Mouse (Mus musculus) liver, embryonic 14.5 days (tissue): ENCODE measurements around the gene Arid2. TPM values are rescaled to one million over a fixed set of nuclear protein-coding genes. Genes with fewer than 3 reads are reported as not detected.

ENCODE experiments used
- ATAC-seq: fragments of 200-750 bp; cut with Nextera tagmentation; 2 replicates; pipeline ENCODE4 v1.8.0; 2017; ENCODE audit warnings: moderate number of reproducible peaks, mild to moderate bottlenecking, moderate library complexity; ENCODE audit not compliant: insufficient read depth
- DNase-seq, 3 experiments: peaks; one replicate each; pipeline ENCODE4 v3.0.0-alpha.2; 2012 to 2013; ENCODE audit warnings: low read depth in 3 of 3, low spot score in 3 of 3
- H3K27ac ChIP-seq: fragments of 300-500 bp; sonication (generic); 2 replicates; pipeline ENCODE4 v1.5.1; 2014; ENCODE audit warnings: moderate library complexity, mild to moderate bottlenecking, control low read depth, inconsistent platforms
- H3K27me3 ChIP-seq: fragments of 300-500 bp; sonication (generic); 2 replicates; pipeline ENCODE4 v1.6.1; 2014; ENCODE audit warnings: mild to moderate bottlenecking, low read length, moderate library complexity; ENCODE audit not compliant: control insufficient read depth, insufficient read depth
- H3K36me3 ChIP-seq: fragments of 300-500 bp; sonication (generic); replicated peaks from 2 replicates; pipeline ENCODE4 v1.6.1; 2014; ENCODE audit warnings: low read depth; ENCODE audit not compliant: control insufficient read depth, insufficient read depth
- H3K4me1 ChIP-seq, 2 experiments: fragments of 200-500 bp in 1 of 2; fragments of 300-500 bp in 1 of 2; sonication (generic) in 1 of 2; replicated peaks; 2 replicates each; pipeline ENCODE4 v1.6.1; 2012 to 2014; ENCODE audit warnings: antibody characterized with exemption in 1 of 2, inconsistent platforms in 1 of 2, low read length in 1 of 2; ENCODE audit not compliant: control insufficient read depth in 2 of 2, insufficient read depth in 2 of 2
- H3K4me2 ChIP-seq: fragments of 300-500 bp; sonication (generic); 2 replicates; pipeline ENCODE4 v1.6.1; 2014; ENCODE audit warnings: low read depth, mild to moderate bottlenecking, control low read depth, moderate library complexity
- H3K4me3 ChIP-seq, 2 experiments: fragments of 200-500 bp in 1 of 2; fragments of 300-500 bp in 1 of 2; sonication (generic) in 1 of 2; 2 replicates each; pipeline ENCODE4 v1.5.1; 2012 to 2014; ENCODE audit warnings: low read depth in 2 of 2, low read length in 2 of 2, mild to moderate bottlenecking in 2 of 2, control low read depth in 1 of 2, inconsistent platforms in 1 of 2, moderate library complexity in 1 of 2; ENCODE audit not compliant: insufficient read depth in 1 of 2
- H3K9ac ChIP-seq: fragments of 300-500 bp; sonication (generic); replicated peaks from 2 replicates; pipeline ENCODE4 v1.6.1; 2014; ENCODE audit warnings: mild to moderate bottlenecking, control low read depth, moderate library complexity
- H3K9me3 ChIP-seq: fragments of 300-500 bp; sonication (generic); 2 replicates; pipeline ENCODE4 v1.6.1; 2016; ENCODE audit warnings: low read length, mixed read lengths; ENCODE audit not compliant: control insufficient read depth
- CTCF ChIP-seq: IDR thresholded peaks from 2 replicates; pipeline ENCODE4 v1.5.1; 2016; ENCODE audit warnings: antibody characterized with exemption, low read depth, control low read depth
- EP300 ChIP-seq: IDR thresholded peaks from 2 replicates; pipeline ENCODE4 v1.6.1; 2016; ENCODE audit warnings: antibody characterized with exemption, low read depth
- WGBS: fragments of 180-500 bp; shearing (Covaris S2); extraction: QIAGEN DNeasy Blood & Tissue Kit; methylation state at CpG from one replicate; pipeline ENCODE4 v1.1.7; 2014; ENCODE audit not compliant: insufficient replicate concordance; 5-methylcytosine and 5-hydroxymethylcytosine counted together
- polyA plus RNA-seq, 2 experiments: library from polyadenylated mRNA; depleted of rRNA in 1 of 2; stranded (reverse) in 1 of 2; unstranded in 1 of 2; fragments of >200 nt; fragmentation: Nextera tagmentation in 1 of 2; extraction: Ambion mirVana in 1 of 2; gene quantifications; 2 replicates each; pipeline versions ENCODE4 v1.2.1 to v1.2.3; 2012 to 2014

Arid2 gene
- polyA plus RNA-seq, 2 experiments: 8.1 to 8.5 TPM

DNA sequence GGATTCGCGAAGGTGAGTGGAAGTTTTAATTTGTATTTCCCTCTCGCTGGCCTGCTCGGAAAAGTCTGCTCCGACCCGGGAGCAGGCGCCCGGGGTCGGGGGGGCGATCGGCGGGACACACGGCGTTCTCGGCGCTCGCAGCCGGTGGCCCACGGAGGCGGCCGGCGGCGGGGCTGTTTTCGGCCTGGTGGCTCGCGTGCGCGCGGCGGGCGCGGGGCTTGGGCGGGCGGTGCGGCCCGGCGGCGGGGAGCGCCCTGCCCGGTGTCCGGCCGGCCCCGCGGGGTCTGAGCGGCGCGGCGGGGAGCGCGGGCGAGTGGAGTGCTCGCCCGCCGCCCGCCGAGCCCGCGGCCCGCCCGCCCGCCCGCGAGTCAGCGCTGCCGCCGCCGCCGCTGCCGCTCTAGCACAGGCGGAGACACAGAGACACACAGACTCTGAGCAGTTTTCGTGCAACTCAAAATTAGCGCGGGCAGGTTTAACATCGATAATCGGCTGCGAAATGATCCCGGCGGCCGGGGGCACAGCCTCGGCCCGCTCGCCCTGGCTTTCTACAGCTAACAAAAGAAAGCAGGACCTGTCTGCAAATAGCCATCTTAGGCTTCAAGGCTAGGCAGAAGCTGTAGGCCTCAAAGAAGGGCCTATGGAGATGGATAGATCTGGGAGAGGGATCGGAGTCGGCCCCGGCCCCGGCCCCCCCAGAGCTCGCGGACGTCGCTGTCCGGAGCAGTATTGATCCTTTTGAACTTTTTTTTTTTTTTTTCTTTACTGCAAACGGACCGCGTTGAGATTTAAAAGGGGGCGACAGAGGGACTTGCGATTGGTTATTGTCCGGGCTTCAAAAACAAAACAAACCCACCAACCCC, 888 bp downstream of the Arid2 start:
- Histone ChIP-seq H3K9ac (peak overlapping the region; percentile 100), H3K4me3 (peak overlapping the region; percentile 73 to 76), H3K4me2 (peak overlapping the region; percentile 79), H3K4me1 (peaks cover 12 to 15% of the 10 kb centered on the region in 2 experiments), H3K27ac (peak overlapping the region; percentile 94), H3K27me3 (no peaks in the 10 kb centered on the region), H3K36me3 (peaks cover 7% of the 10 kb centered on the region), H3K9me3 (no peaks in the 10 kb centered on the region)
- ATAC-seq (peak; percentile 9; the same call in 1 of the 2 replicates), DNase-seq (peak in 1 of 3 experiments; percentile 36)
- under 1% methylated on average over 91 of the region's 97 CpGs for WGBS
- TF ChIP-seq EP300: no peak
- no peak for TF ChIP-seq CTCF

DNA sequence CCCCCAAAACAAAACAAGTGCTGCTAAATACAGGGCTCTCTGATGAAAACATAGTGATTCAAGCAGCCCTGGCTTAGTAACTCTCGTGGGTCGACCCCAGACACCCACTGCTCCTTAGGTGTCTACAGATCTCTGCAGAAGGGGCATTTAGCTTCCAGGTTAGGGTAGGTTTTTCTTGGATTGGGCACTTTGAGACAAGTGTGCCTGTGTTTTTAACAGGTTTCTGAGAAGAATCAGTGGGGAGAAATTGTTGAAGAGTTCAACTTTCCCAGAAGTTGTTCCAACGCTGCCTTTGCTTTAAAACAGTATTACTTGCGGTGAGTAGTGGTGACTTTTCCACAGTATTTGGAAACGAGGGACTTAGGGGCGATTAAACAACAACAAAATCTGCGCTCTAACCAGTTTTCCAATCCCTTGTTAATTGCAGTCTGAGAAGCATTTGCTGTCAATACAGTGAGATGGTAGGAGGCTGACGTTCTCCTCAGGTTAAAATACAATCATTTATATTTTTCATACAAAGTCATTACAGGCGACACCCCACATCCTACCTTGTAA, 1.6 kb downstream of the Arid2 start:
- Histone ChIP-seq H3K9me3 (no peaks in the 10 kb centered on the region), H3K36me3 (peaks cover 7% of the 10 kb centered on the region), H3K4me2 (peak overlapping the region; percentile 79), H3K4me3 (peak overlapping the region; percentile 73 to 76), H3K4me1 (peaks cover 14 to 15% of the 10 kb centered on the region in 2 experiments), H3K27me3 (no peaks in the 10 kb centered on the region), H3K27ac (peak overlapping the region; percentile 94), H3K9ac (peak overlapping the region; percentile 100)
- DNase-seq (no peak), ATAC-seq (no peak)
- 10% methylated on average over 9 of the region's 9 CpGs for WGBS
- no peak for TF ChIP-seq EP300
- TF ChIP-seq CTCF: no peak

DNA sequence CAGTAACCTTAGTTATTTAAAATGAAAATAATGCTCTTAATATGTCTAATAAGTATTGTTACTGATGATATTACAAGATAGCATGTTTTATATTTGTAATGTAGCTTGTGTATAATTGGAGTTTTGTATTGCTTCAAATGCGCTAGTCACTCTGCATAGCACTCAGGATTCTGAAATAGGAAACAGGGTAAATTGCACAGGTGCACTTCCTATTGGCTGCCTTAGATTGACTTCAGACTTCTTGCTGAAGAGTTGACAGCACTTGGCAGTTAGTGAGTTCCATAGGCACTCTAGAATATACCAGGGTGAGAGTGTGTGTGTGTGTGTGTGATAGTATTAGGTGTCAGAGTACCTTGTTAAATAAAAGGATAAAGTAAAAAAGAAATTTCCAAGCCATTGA, 2.7 kb downstream of the Arid2 start:
- peaks cover 13% of the 10 kb centered on the region for H3K36me3 ChIP-seq
- DNase-seq (peak in 1 of 3 experiments; percentile 12), ATAC-seq (no peak)
- H3K9ac ChIP-seq: no peak overlapping the region
- peak overlapping the region in 1 of 2 experiments; percentile 22 for H3K4me3 ChIP-seq
- peak overlapping the region; percentile 49 for H3K4me2 ChIP-seq
- no peaks in the 10 kb centered on the region for H3K9me3 ChIP-seq
- peaks cover 14 to 15% of the 10 kb centered on the region in 2 experiments for H3K4me1 ChIP-seq
- no peaks in the 10 kb centered on the region for H3K27me3 ChIP-seq
- no peak overlapping the region for H3K27ac ChIP-seq
- TF ChIP-seq EP300 (no peak), CTCF (no peak)
- WGBS: 69% methylated on average over 1 of the region's 1 CpGs

DNA sequence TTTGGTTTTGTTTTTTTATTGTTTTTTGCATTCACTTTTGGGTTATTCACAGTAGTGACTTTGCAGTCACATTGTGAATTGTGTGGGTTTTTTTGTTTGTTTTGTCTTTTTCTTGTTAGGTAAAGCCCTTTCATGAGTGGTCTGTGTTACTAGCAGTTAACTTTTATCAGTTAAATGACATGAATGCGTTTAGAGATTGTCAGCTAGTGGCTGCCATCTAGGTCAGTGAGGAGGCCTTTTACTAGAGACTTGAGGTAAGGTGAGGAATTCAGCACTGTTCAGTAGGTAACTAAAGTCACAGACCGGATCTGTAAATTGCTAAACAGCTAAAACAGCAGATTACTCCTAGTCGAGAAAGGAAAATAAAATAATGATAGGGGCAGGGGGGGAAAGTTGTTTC, 6.1 kb downstream of the Arid2 start:
- Histone ChIP-seq H3K9me3 (no peaks in the 10 kb centered on the region), H3K4me2 (peak overlapping the region; percentile 50), H3K27me3 (no peaks in the 10 kb centered on the region), H3K36me3 (peaks cover 14% of the 10 kb centered on the region), H3K9ac (peak overlapping the region; percentile 37), H3K4me3 (no peak overlapping the region), H3K4me1 (peaks cover 15 to 18% of the 10 kb centered on the region in 2 experiments), H3K27ac (peak overlapping the region; percentile 42)
- ATAC-seq (peak; percentile 39; the same call in 1 of the 2 replicates), DNase-seq (peak in 1 of 3 experiments; percentile 18)
- WGBS: 29% methylated on average over 3 of the region's 3 CpGs
- no peak for TF ChIP-seq CTCF
- TF ChIP-seq EP300: no peak

DNA sequence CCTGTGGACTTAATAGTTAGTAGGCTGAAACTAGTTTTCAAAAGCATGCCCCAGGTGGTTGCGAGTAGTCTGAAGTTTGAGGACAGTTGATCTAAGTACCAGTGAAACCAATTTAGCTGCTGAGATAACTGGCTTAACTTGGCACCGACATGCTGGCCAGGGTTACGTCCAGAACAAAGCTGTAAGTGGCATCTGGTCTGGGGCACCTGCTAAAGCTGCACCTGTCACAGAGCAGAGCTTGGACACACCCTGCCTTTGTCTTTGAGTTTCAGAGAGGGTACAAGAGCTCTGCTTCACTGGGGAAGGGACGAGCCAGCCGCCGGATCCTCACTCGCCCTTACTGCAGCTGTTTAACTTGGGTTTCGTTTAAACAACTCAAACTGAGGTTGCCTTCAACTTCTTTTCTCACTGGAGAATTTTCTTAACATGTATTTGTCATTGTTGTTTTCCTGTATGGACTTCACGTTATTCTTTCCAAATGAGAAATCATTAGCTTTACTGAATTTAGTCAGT, 9.8 kb downstream of the Arid2 start:
- no peak for ATAC-seq
- Histone ChIP-seq H3K4me1 (peaks cover 14 to 15% of the 10 kb centered on the region in 2 experiments), H3K27me3 (no peaks in the 10 kb centered on the region), H3K4me3 (no peak overlapping the region), H3K27ac (no peak overlapping the region), H3K4me2 (no peak overlapping the region), H3K36me3 (peaks cover 16% of the 10 kb centered on the region), H3K9me3 (no peaks in the 10 kb centered on the region), H3K9ac (no peak overlapping the region)
- 81% methylated on average over 9 of the region's 9 CpGs for WGBS
- no peak for DNase-seq
- TF ChIP-seq EP300 (no peak), CTCF (no peak)
